Mouse (Mus musculus) left cerebral cortex, adult 9 months (tissue): ENCODE data around the gene Phc2.
"Not testable (repeated sequence)": the region's sequence is repeated elsewhere in the genome, so short reads cannot be mapped to it uniquely, and the experiment has no call there.

Experiments used
- DNase-seq, 2 experiments: peaks; one replicate each; pipeline ENCODE4 v3.0.0; 2022; ENCODE audit warnings: low spot score in 2 of 2

The Phc2 gene

GRCm38 (mm10) chr4:128645896-128646295 is 8.6 kb upstream of the Phc2 start:
- no peak for DNase-seq

- DNase-seq = no peak
Observed at GRCm38 (mm10) chr4:128646762-128647161, 7.7 kb upstream of the Phc2 start.

GRCm38 (mm10) chr4:128648567-128649255 is 5.8 kb upstream of the Phc2 start:
- DNase-seq = no peak

- no peak for DNase-seq
Observed at GRCm38 (mm10) chr4:128651530-128651929, 3.0 kb upstream of the Phc2 start.

- no peak for DNase-seq
Observed at GRCm38 (mm10) chr4:128652584-128653298, 1.8 kb upstream of the Phc2 start.

GRCm38 (mm10) chr4:128655446-128655845 is 944 bp downstream of the Phc2 start:
- DNase-seq = no peak

- peak in 1 of 2 experiments; percentile 44 for DNase-seq
Observed at GRCm38 (mm10) chr4:128660196-128660595, 5.7 kb downstream of the Phc2 start.

GRCm38 (mm10) chr4:128661063-128661462 is 6.6 kb downstream of the Phc2 start:
- DNase-seq = no peak

- DNase-seq = no peak
Observed at GRCm38 (mm10) chr4:128664002-128664401, 9.5 kb downstream of the Phc2 start.

- not testable (repeated sequence) for DNase-seq
Observed at GRCm38 (mm10) chr4:128666362-128666761, 11.9 kb downstream of the Phc2 start.

GRCm38 (mm10) chr4:128667195-128667594 is 12.7 kb downstream of the Phc2 start:
- DNase-seq = not testable (repeated sequence)

- DNase-seq = no peak
Observed at GRCm38 (mm10) chr4:128669229-128669628, 14.7 kb downstream of the Phc2 start.

GRCm38 (mm10) chr4:128670566-128671191 is 16.2 kb downstream of the Phc2 start:
- no peak for DNase-seq

GRCm38 (mm10) chr4:128672494-128672893 is 18.0 kb downstream of the Phc2 start:
- no peak for DNase-seq

- DNase-seq = no peak
Observed at GRCm38 (mm10) chr4:128678564-128679217, 24.2 kb downstream of the Phc2 start.

GRCm38 (mm10) chr4:128681126-128681525 is 26.6 kb downstream of the Phc2 start:
- DNase-seq = no peak

- peak in 1 of 2 experiments; percentile 43 for DNase-seq
Observed at GRCm38 (mm10) chr4:128682281-128682680, 27.8 kb downstream of the Phc2 start.

- no peak for DNase-seq
Observed at GRCm38 (mm10) chr4:128683706-128684105, 29.2 kb downstream of the Phc2 start.

- DNase-seq = no peak
Observed at GRCm38 (mm10) chr4:128684108-128684507, 29.6 kb downstream of the Phc2 start.

- peak in 1 of 2 experiments; percentile 52 for DNase-seq
Observed at GRCm38 (mm10) chr4:128688513-128688913, 34.0 kb downstream of the Phc2 start.

GRCm38 (mm10) chr4:128688976-128689375 is 34.5 kb downstream of the Phc2 start:
- peak; percentile 64 to 80 for DNase-seq

GRCm38 (mm10) chr4:128689739-128690304 is 35.3 kb downstream of the Phc2 start:
- DNase-seq = no peak
